12 mouse cellular contexts compared by ENCODE assay signal in the genomic region with DNA sequence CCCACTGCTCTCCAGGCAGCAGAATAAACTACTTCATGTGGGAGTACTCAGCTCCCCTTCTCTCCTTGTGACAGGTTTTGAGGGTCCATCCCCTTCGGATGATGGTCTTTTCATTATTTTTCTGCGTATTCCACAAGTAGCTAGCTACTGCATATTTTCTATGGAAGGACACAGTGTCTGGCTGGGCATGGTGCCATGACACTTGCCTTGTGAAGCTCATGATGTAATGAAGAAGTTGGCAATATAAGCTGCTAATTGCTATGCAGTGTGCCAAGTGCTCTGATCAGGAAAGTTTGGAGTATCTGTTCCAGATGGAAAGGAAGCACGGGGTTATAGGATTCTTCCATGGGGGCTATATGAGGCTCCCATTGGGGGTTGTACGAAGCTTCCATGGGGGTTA.
A peak's percentile ranks its signal among the peaks of the same experiment; 100 is the strongest.
DNase-seq lines count a peak whose midpoint lies in the region; ATAC-seq lines count a peak whose summit lies in the region.
"Had no signal": no experiment of that assay in that cellular context is flagged by ENCODE, and none has a peak within 500 bp of the region (broad histone marks: within the 10 kb centered on the region; RNA-seq: fewer than 3 reads in every experiment).

No protein-coding gene starts in this region.

- no peaks in the 10 kb centered on the region for H3K9me3 ChIP-seq in heart, embryonic 10.5 days
- no peaks in the 10 kb centered on the region for H3K9me3 ChIP-seq in intestine, embryonic 16.5 days (ENCODE audit: control insufficient read depth, low read length)
- H3K9me3 ChIP-seq: heart, embryonic 13.5 days; intestine, embryonic 15.5 days had no signal

- no peaks in the 10 kb centered on the region for H3K4me1 ChIP-seq in heart, embryonic 10.5 days
- no peaks in the 10 kb centered on the region for H3K4me1 ChIP-seq in intestine, embryonic 16.5 days (ENCODE audit: control insufficient read depth, insufficient read depth, low read length)
- H3K4me1 ChIP-seq: intestine, embryonic 15.5 days had no signal

- DNase-seq in heart, embryonic 10.5 days (ENCODE audit: low spot score), result peak; percentile 31
- DNase-seq in heart, adult 11 months, result no peak
- DNase-seq in right cerebral cortex, adult 18-20 months, result peak; percentile 28
- no peak for DNase-seq in right cerebral cortex, postnatal 36 days (ENCODE audit: low spot score in 2 of 2)
- DNase-seq in cerebellum, postnatal 10 days, result peak; percentile 54 to 65
- DNase-seq in skeletal muscle tissue, adult 2 months (ENCODE audit: low read depth, low spot score), result peak; percentile 9
- DNase-seq: thymus, postnatal 14 days had no signal

- no peak for ATAC-seq in intestine, embryonic 16.5 days
- ATAC-seq: intestine, embryonic 15.5 days had no signal

- no peak overlapping the region for H3K9ac ChIP-seq in intestine, embryonic 16.5 days (ENCODE audit: low read depth, low read length)
- H3K9ac ChIP-seq: heart, embryonic 13.5 days; intestine, embryonic 15.5 days had no signal

- H3K36me3 ChIP-seq in heart, embryonic 10.5 days, result no peaks in the 10 kb centered on the region
- H3K36me3 ChIP-seq in intestine, embryonic 16.5 days (ENCODE audit: control insufficient read depth, insufficient read depth, low read length), result no peaks in the 10 kb centered on the region
- H3K36me3 ChIP-seq: heart, embryonic 13.5 days; intestine, embryonic 15.5 days had no signal

- no peak overlapping the region for H3K27ac ChIP-seq in heart, embryonic 10.5 days
- no peak overlapping the region for H3K27ac ChIP-seq in intestine, embryonic 16.5 days (ENCODE audit: low read length)
- H3K27ac ChIP-seq: heart, embryonic 13.5 days; intestine, embryonic 15.5 days; layer of hippocampus, adult 2 months had no signal

- WGBS in heart, embryonic 10.5 days, result 94% methylated on average over 4 of the region's 4 CpGs
- 82% methylated on average over 4 of the region's 4 CpGs for WGBS in intestine, embryonic 16.5 days

- no peak overlapping the region for H3K4me2 ChIP-seq in intestine, embryonic 16.5 days (ENCODE audit: low read depth, low read length)
- H3K4me2 ChIP-seq: heart, embryonic 13.5 days; intestine, embryonic 15.5 days had no signal

- no peaks in the 10 kb centered on the region for H3K27me3 ChIP-seq in heart, embryonic 10.5 days (ENCODE audit: insufficient read depth, poor library complexity, severe bottlenecking)
- no peaks in the 10 kb centered on the region for H3K27me3 ChIP-seq in intestine, embryonic 16.5 days (replicated peaks; ENCODE audit: control insufficient read depth, insufficient read depth, low read length)
- H3K27me3 ChIP-seq: heart, embryonic 13.5 days; intestine, embryonic 15.5 days had no signal

- H3K4me3 ChIP-seq in heart, embryonic 10.5 days, result no peak overlapping the region
- no peak overlapping the region for H3K4me3 ChIP-seq in intestine, embryonic 16.5 days (ENCODE audit: low read length)
- H3K4me3 ChIP-seq: erythroblast, embryonic 14.5 days; heart, embryonic 13.5 days; intestine, embryonic 15.5 days; layer of hippocampus, adult 2 months had no signal

Comparison
In these comparisons a context has a peak if more than half of its experiments do, and no peak if none do; other contexts are left out.
1. DNase-seq: peak in heart, embryonic 10.5 days (single experiment), right cerebral cortex, adult 18-20 months (single experiment), cerebellum, postnatal 10 days (2 of 2) and skeletal muscle tissue, adult 2 months (single experiment); none in heart, adult 11 months (single experiment) and right cerebral cortex, postnatal 36 days (0 of 2).